Mouse (Mus musculus) spleen, adult 2 months (tissue): ENCODE results near the gene Prkce.

Source experiments
- CTCF ChIP-seq: fragments of 200-500 bp; IDR thresholded peaks from 2 replicates; pipeline ENCODE4 v1.5.1; 2011; ENCODE audit warnings: mild to moderate bottlenecking, inconsistent platforms; ENCODE audit not compliant: insufficient read depth, insufficient read length, insufficient replicate concordance; ENCODE audit errors: extremely low read depth
- POLR2A ChIP-seq: fragments of 200-500 bp; IDR thresholded peaks from 2 replicates; pipeline ENCODE4 v1.6.1; 2011; ENCODE audit warnings: low read depth, low read length, inconsistent platforms

GRCm38 (mm10) chr17:86162672-86163071 lies 4.9 kb upstream of the Prkce start:
- TF ChIP-seq POLR2A (no peak), CTCF (no peak)
